Mouse (Mus musculus) heart, embryonic 16.5 days (tissue): ENCODE measurements around the gene Pak4. TPM values are rescaled to one million over a fixed set of nuclear protein-coding genes. Genes with fewer than 3 reads are reported as not detected.
"Not testable (repeated sequence)": the region's sequence is repeated elsewhere in the genome, so short reads cannot be mapped to it uniquely, and the experiment has no call there.

Source experiments
- ATAC-seq: fragments of 200-750 bp; cut with Nextera tagmentation; replicated peaks from 2 replicates; pipeline ENCODE4 v1.8.0; 2017; ENCODE audit warnings: moderate number of reproducible peaks; ENCODE audit not compliant: insufficient read depth, low FRiP score; ENCODE audit errors: extremely low read depth
- H3K27ac ChIP-seq: fragments of 300-500 bp; sonication (generic); 2 replicates; pipeline ENCODE4 v1.5.1; 2014; ENCODE audit warnings: mild to moderate bottlenecking, low read length, control low read depth, moderate library complexity
- H3K27me3 ChIP-seq: fragments of 300-500 bp; sonication (generic); 2 replicates; pipeline ENCODE4 v1.6.1; 2014; ENCODE audit warnings: low read length, mixed read lengths; ENCODE audit not compliant: control insufficient read depth, insufficient read depth
- H3K36me3 ChIP-seq: fragments of 300-500 bp; sonication (generic); 2 replicates; pipeline ENCODE4 v1.6.1; 2014; ENCODE audit not compliant: control insufficient read depth, insufficient read depth
- H3K4me1 ChIP-seq: fragments of 300-500 bp; sonication (generic); 2 replicates; pipeline ENCODE4 v1.6.1; 2014; ENCODE audit warnings: low read length, mixed read lengths; ENCODE audit not compliant: control insufficient read depth, insufficient read depth
- H3K4me2 ChIP-seq: fragments of 300-500 bp; sonication (generic); 2 replicates; pipeline ENCODE4 v1.6.1; 2014; ENCODE audit warnings: low read depth, mild to moderate bottlenecking, control low read depth, low read length
- H3K4me3 ChIP-seq: fragments of 300-500 bp; sonication (generic); 2 replicates; pipeline ENCODE4 v1.5.1; 2014; ENCODE audit warnings: mild to moderate bottlenecking, control low read depth, low read length
- H3K9ac ChIP-seq: fragments of 300-500 bp; sonication (generic); 2 replicates; pipeline ENCODE4 v1.6.1; 2014; ENCODE audit warnings: low read length, control low read depth
- H3K9me3 ChIP-seq: fragments of 300-500 bp; sonication (generic); replicated peaks from 2 replicates; pipeline ENCODE4 v1.6.1; 2016; ENCODE audit warnings: low read length; ENCODE audit not compliant: control insufficient read depth
- WGBS: fragments of 180-500 bp; shearing (Covaris S2); extraction: QIAGEN DNeasy Blood & Tissue Kit; methylation state at CpG from one replicate; pipeline ENCODE4 v1.1.7; 2014; 5-methylcytosine and 5-hydroxymethylcytosine counted together
- polyA plus RNA-seq: library from polyadenylated mRNA; unstranded; fragments of >200 nt; fragmentation: Nextera tagmentation; extraction: Ambion mirVana; gene quantifications from 2 replicates; pipeline ENCODE4 v1.2.1, GENCODE M21; 2015

Gene Pak4
- polyA plus RNA-seq, 1 experiment from 2014 or later, result 25.1 TPM

DNA sequence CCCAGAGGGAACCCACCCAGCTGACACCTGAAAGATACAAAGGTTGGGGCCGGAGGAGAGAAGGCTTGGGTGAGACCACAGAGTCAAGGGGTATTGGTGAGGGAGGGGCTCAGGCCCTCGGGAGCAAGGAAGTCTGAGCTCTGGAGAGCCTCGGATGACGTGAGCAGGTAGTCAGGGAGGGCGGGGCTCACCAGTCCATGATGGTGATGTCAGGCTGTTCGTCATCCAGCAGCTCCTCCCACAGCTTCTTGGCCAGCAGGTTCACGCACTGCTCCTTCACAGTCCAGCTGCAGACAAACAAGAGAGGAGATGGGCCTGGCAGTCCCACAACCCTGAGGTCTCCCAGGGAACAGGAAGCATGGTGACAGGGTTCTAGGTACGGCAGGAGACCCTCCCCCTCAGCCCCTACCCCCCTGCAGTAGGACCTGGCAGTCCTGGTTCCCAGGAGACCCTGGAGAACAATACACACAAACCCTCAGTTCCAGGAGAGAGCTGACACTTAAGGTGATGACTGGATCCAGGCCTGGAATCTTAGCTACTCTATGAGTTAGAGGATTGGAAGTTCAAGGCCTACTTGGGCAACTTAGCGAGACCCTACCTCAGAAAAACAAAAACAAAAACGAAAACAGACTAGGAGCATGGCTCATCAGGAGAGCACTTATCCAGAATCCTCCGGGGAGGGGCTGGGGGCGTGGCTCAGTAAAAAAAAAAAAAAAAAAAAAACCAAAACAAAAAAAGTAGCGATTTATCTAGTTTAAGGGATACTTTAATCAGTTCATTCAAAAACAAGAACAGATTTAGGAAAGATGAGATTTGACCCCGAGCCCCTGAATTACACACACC, 52.7 kb downstream of the Pak4 start:
- H3K4me2 ChIP-seq, result no peak overlapping the region
- peaks cover 41% of the 10 kb centered on the region for H3K27me3 ChIP-seq
- no peak overlapping the region for H3K9ac ChIP-seq
- 29% methylated on average over 14 of the region's 14 CpGs for WGBS
- H3K9me3 ChIP-seq, result no peaks in the 10 kb centered on the region
- no peak overlapping the region for H3K4me3 ChIP-seq
- no peaks in the 10 kb centered on the region for H3K36me3 ChIP-seq
- H3K4me1 ChIP-seq, result 0 out of 2 replicates have a peak, but pooled peaks cover 3% of the 10 kb centered on the region
- no peak for ATAC-seq
- no peak overlapping the region for H3K27ac ChIP-seq

DNA sequence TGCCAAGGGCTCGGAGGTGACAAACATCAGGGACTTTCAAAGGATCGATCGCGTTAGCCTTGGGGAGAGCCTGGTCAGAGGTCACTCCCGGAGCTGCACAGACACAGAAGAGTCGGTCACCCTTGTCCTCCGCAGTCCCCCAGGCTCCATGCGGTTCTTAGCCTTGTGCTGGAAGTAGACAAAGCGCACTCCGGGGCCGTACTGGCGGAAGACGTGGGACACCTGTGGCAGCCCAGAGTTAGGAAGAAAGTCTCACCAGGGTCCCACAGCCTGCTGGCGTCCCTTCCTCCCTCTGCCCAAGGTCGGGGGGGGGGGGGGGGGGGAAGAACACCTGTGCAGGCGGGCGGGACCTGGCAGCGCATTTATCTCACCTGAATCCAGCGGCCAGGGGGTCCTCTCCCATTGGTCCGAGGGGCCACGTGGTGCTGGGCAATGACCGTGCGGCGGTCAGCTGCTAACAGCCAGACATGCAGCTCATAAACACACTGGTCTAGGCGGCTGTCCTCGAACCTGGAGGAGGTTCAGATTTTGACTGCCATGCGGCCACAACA, 53.9 kb downstream of the Pak4 start:
- peaks cover 41% of the 10 kb centered on the region for H3K27me3 ChIP-seq
- H3K27ac ChIP-seq, result no peak overlapping the region
- peak overlapping the region; percentile 17; the same call in 1 of the 2 replicates for H3K4me3 ChIP-seq
- H3K9me3 ChIP-seq, result no peaks in the 10 kb centered on the region
- H3K4me1 ChIP-seq, result 0 out of 2 replicates have a peak, but pooled peaks cover 3% of the 10 kb centered on the region
- H3K36me3 ChIP-seq, result no peaks in the 10 kb centered on the region
- H3K9ac ChIP-seq, result no peak overlapping the region
- 6% methylated on average over 24 of the region's 27 CpGs for WGBS
- no peak for ATAC-seq
- H3K4me2 ChIP-seq, result peak overlapping the region; percentile 51

DNA sequence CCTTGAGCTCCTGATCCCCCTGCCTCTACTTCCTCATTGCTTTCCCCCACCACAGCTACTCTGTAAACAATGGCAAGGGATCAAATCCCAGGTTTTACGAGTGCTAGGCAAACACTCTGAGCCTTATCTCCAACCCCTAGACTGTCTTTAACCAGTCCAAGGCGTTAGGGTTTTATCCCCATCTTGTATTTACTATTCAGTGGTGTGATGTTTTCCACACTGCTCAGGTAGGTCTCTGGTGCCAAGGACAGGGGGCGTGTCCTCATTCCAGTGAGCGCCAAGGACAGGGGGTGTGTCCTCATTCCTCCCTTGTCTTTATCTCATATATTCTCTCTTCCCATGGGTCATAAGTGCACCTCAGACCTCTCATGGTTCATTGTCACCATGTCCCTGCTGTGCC, 57.5 kb downstream of the Pak4 start, which contains the start of gene Sycn:
Gene Sycn, plus strand, starts transcription at position 360 of the 400 bp plus-strand sequence.
- Histone ChIP-seq H3K4me2 (no peak within 1 kb of the TSS), H3K9me3 (no peaks in the 10 kb centered on the region), H3K4me3 (no peak within 1 kb of the TSS), H3K9ac (no peak within 1 kb of the TSS), H3K27me3 (peaks cover 20% of the 10 kb centered on the region), H3K27ac (no peak within 1 kb of the TSS), H3K4me1 (peaks cover 6% of the 10 kb centered on the region; the same call in 1 of the 2 replicates), H3K36me3 (no peaks in the 10 kb centered on the region)
- ATAC-seq, result no peak
- WGBS, result 64% methylated on average over 4 of the region's 4 CpGs

DNA sequence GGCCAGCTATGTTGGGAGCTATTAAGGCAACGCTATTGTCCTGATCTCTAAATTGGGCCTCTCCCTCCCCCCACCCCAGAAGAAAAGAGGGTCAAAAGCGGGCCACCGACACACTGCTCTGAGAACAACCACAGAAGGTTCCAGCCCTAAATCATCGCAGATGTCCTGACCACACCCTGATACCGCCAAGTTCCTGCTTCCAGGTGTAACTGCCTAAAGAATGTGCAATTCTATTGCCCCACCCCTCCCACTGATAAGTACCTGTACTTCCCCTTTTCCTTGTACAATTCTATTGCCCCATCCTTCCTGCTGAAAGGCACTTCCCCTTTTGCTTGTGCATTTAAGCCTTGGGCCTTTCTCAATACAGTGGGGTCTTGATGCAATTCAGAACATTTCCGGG, 59.1 kb downstream of the Pak4 start:
- not testable (repeated sequence) for ATAC-seq
- WGBS, result 90% methylated on average over 6 of the region's 6 CpGs

DNA sequence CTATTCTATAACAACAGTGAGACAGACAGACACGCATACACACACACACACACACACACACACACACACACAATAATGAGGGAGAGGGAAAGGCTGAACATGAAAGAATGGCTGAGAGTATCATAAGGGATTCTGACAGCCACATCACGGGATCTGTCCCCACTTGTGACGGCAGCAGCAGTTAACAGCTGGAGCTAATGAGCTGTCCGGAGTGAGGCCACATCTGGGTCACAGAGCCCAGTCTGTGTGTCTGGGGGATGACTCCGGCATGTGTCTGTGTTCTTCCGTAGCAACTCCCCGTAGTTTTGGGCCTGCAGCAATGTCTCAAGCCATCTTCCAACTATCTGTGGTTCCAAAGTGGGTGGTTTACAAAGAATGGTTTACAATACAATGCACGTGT, 66.0 kb downstream of the Pak4 start:
- Histone ChIP-seq H3K9me3 (no peaks in the 10 kb centered on the region), H3K9ac (no peak overlapping the region), H3K27ac (no peak overlapping the region), H3K36me3 (no peaks in the 10 kb centered on the region), H3K4me3 (no peak overlapping the region), H3K27me3 (no peaks in the 10 kb centered on the region), H3K4me1 (peaks cover 5% of the 10 kb centered on the region; the same call in 1 of the 2 replicates), H3K4me2 (no peak overlapping the region)
- 78% methylated on average over 8 of the region's 8 CpGs for WGBS
- ATAC-seq, result no peak

More for the DNA sequence above, 59.1 kb downstream of the Pak4 start:
- not testable (repeated sequence) for H3K9me3 ChIP-seq, H3K4me3 ChIP-seq, H3K27me3 ChIP-seq, H3K4me2 ChIP-seq, H3K4me1 ChIP-seq, H3K9ac ChIP-seq, H3K27ac ChIP-seq, H3K36me3 ChIP-seq

DNA sequence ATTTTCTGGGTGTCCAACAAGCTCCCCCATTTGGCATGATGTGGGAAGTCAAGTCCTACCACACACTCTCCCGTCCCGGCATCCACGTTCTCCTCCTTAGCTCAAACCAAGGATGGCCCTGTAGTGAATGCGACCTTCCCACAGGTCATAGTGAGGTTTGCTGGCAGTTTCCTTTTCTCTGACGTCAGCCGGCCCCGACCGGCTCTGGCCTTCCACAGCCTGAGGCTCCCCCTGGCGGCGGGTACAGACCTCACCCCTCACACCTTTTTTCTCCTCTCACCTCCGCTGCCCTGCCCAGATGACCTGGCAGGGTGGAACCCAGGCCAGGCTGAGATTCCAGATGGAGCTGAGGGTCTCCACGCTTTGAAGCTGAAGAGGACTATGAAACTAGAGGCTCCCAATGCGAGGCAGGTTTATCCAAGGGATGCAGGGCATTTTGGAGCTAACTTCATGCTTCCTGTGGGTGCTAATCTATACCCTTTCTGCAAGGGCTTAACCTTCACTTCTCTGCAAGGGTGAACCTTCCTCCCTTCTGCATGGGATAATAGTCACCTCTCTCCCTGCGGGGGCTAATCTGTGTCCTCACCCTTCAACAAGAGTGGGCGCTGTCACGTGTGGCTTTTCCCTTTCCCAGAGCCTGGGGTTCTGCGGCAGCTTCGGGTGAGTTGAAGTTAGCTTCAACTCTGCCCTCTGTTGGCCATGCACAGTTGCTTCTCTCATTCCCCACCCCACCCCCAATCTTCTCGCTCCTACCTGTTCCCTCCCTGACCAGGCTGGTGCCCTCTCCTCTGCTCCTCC, 69.9 kb downstream of the Pak4 start:
- H3K27ac ChIP-seq, result no peak overlapping the region
- no peaks in the 10 kb centered on the region for H3K27me3 ChIP-seq
- peak; percentile 57 for ATAC-seq
- WGBS, result 6% methylated on average over 19 of the region's 19 CpGs
- no peak overlapping the region for H3K9ac ChIP-seq
- H3K4me3 ChIP-seq, result no peak overlapping the region
- no peaks in the 10 kb centered on the region for H3K9me3 ChIP-seq
- H3K4me1 ChIP-seq, result peaks cover 3% of the 10 kb centered on the region; the same call in 1 of the 2 replicates
- H3K4me2 ChIP-seq, result 0 out of 2 replicates have a peak overlapping the region, but pooled peaks have one; percentile 12
- H3K36me3 ChIP-seq, result no peaks in the 10 kb centered on the region

DNA sequence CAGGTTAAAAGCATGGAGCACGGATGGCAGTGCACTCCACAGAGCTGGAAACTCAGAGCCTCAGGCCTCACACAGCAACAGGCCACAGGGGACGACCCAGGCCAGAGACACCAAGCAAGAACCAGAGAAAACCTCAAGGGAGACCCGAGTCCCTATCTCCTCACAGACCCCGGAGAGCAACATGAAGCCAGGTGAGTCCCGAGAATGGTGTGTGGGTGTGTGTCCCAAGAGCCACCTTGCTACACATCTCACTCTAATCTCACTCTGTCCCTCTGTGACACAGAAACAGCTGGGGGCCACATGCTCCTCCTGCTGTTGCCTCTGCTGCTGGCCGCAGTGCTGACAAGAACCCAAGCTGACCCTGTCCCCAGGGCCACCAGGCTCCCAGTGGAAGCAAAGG, 75.4 kb downstream of the Pak4 start, which contains the start of gene Ifnl3:
Gene Ifnl3, plus strand, starts transcription at position 301 of the 400 bp plus-strand sequence.
- H3K27me3 ChIP-seq, H3K4me1 ChIP-seq, H3K36me3 ChIP-seq, H3K9ac ChIP-seq, H3K9me3 ChIP-seq, H3K27ac ChIP-seq, H3K4me2 ChIP-seq, H3K4me3 ChIP-seq, ATAC-seq: not testable (repeated sequence)
- 71% methylated on average over 5 of the region's 6 CpGs for WGBS

DNA sequence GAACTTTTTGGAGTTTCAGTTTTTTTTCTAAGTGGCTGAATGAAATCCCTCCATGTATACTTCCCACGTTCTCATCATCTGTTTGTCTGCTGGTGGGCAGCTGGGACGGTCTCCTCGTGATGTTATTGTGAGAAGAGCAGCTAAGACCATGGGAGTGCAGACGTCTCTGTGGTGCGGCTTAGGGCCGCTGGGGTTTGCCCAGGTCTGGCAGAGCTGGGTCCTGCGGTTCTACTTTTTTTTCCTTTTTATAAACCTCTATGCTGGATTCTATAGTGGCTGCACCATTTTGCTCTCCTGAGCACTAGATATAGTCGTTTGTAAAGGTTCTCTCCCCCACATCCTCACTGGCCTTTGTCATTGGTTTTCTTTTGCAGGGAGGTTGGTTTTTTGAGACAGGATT, 86.5 kb downstream of the Pak4 start:
- no peaks in the 10 kb centered on the region for H3K27me3 ChIP-seq
- H3K27ac ChIP-seq, result no peak overlapping the region
- no peak overlapping the region for H3K9ac ChIP-seq
- H3K9me3 ChIP-seq, result no peaks in the 10 kb centered on the region
- no peak for ATAC-seq
- no peaks in the 10 kb centered on the region for H3K4me1 ChIP-seq
- no peak overlapping the region for H3K4me2 ChIP-seq
- no peak overlapping the region for H3K4me3 ChIP-seq
- WGBS, result 60% methylated on average over 8 of the region's 8 CpGs
- H3K36me3 ChIP-seq, result no peaks in the 10 kb centered on the region
